Mouse (Mus musculus) kidney, adult 2 months (tissue): Measurements from ENCODE around the gene Tmem221. TPM values are rescaled to one million over a fixed set of nuclear protein-coding genes. Genes with fewer than 3 reads are reported as not detected.

Experiments
- DNase-seq: peaks from one replicate; pipeline ENCODE4 v3.0.0; 2021
- H3K27ac ChIP-seq: fragments of 200-500 bp; 2 replicates; pipeline ENCODE4 v1.5.1; 2012; ENCODE audit warnings: low read depth, low read length, control low read depth, inconsistent platforms; ENCODE audit not compliant: insufficient read depth
- H3K27me3 ChIP-seq: fragments of 200-500 bp; replicated peaks from 2 replicates; pipeline ENCODE4 v1.6.1; 2012; ENCODE audit warnings: mild to moderate bottlenecking, moderate library complexity, low read length, inconsistent platforms; ENCODE audit not compliant: control insufficient read depth, insufficient read depth
- H3K36me3 ChIP-seq: fragments of 200-500 bp; 2 replicates; pipeline ENCODE4 v1.6.1; 2012; ENCODE audit warnings: mild to moderate bottlenecking, moderate library complexity, low read length, inconsistent platforms; ENCODE audit not compliant: control insufficient read depth, insufficient read depth
- H3K4me1 ChIP-seq: fragments of 200-500 bp; 2 replicates; pipeline ENCODE4 v1.6.1; 2011; ENCODE audit warnings: low read length; ENCODE audit not compliant: control insufficient read depth, insufficient read depth
- H3K4me3 ChIP-seq: fragments of 200-500 bp; 2 replicates; pipeline ENCODE4 v1.5.1; 2011; ENCODE audit warnings: mild to moderate bottlenecking, low read depth, low read length, control low read depth; ENCODE audit not compliant: insufficient read depth
- CTCF ChIP-seq: fragments of 200-500 bp; conservative IDR thresholded peaks from 2 replicates; pipeline ENCODE4 v1.5.1; 2011; ENCODE audit warnings: low read depth, mild to moderate bottlenecking, control low read depth, low read length, moderate library complexity, mixed read lengths; ENCODE audit not compliant: insufficient read depth, insufficient read length
- POLR2A ChIP-seq: fragments of 200-500 bp; IDR thresholded peaks from one replicate; pipeline ENCODE4 v1.6.1; 2011; ENCODE audit warnings: low read depth, low read length, control low read depth
- WGBS: fragments of 180-500 bp; shearing (Covaris S2); methylation state at CpG from one replicate; pipeline ENCODE4 v1.1.7; 2018; 5-methylcytosine and 5-hydroxymethylcytosine counted together
- polyA plus RNA-seq: library from polyadenylated mRNA; depleted of rRNA; stranded (reverse); fragments of >200 nt; gene quantifications from 2 replicates; pipeline ENCODE4 v1.2.3, GENCODE M21; 2012

The Tmem221 gene
- polyA plus RNA-seq, 1 experiment = 7.8 TPM

- Histone ChIP-seq H3K36me3 (no peaks in the 10 kb centered on the region), H3K27me3 (no peaks in the 10 kb centered on the region), H3K4me3 (peak within 1 kb of the TSS; percentile 68), H3K27ac (peak within 1 kb of the TSS; percentile 96), H3K4me1 (peaks cover 10% of the 10 kb centered on the region; the same call in 1 of the 2 replicates)
- under 1% methylated on average over 71 of the region's 71 CpGs for WGBS
- TF ChIP-seq POLR2A = peak; percentile 74
- no peak for TF ChIP-seq CTCF
- DNase-seq = peak; percentile 98
These were observed 33.1 kb upstream of the Tmem221 start, which contains the start of gene Pgls for GRCm38 (mm10) chr8:71591471-71592373. Pgls (plus strand) TSS chr8:71592176.

GRCm38 (mm10) chr8:71591017-71591416 lies 32.3 kb upstream of the Tmem221 start:
- 23% methylated on average over 5 of the region's 5 CpGs for WGBS
- Histone ChIP-seq H3K4me1 (peaks cover 6% of the 10 kb centered on the region; the same call in 1 of the 2 replicates), H3K36me3 (no peaks in the 10 kb centered on the region)

GRCm38 (mm10) chr8:71588762-71589161 lies 30.1 kb upstream of the Tmem221 start:
- DNase-seq = no peak
- no peaks in the 10 kb centered on the region; the same call in 1 of the 2 replicates for H3K36me3 ChIP-seq
- peaks cover 6% of the 10 kb centered on the region; the same call in 1 of the 2 replicates for H3K4me1 ChIP-seq
- no peak overlapping the region for H3K4me3 ChIP-seq
- no peak overlapping the region for H3K27ac ChIP-seq
- no peaks in the 10 kb centered on the region for H3K27me3 ChIP-seq
- TF ChIP-seq CTCF (no peak), POLR2A (no peak)
- 78% methylated on average over 3 of the region's 3 CpGs for WGBS

More at GRCm38 (mm10) chr8:71591017-71591416, 32.3 kb upstream of the Tmem221 start:
- no peak overlapping the region for H3K27ac ChIP-seq
- peak overlapping the region; percentile 68 for H3K4me3 ChIP-seq
- TF ChIP-seq CTCF = no peak
- TF ChIP-seq POLR2A = no peak
- H3K27me3 ChIP-seq = no peaks in the 10 kb centered on the region
- DNase-seq = no peak

- no peak overlapping the region for H3K27ac ChIP-seq
- TF ChIP-seq POLR2A (no peak), CTCF (peak; percentile 69)
- no peaks in the 10 kb centered on the region for H3K27me3 ChIP-seq
- DNase-seq = peak; percentile 63
- H3K36me3 ChIP-seq = no peaks in the 10 kb centered on the region; the same call in 1 of the 2 replicates
- H3K4me3 ChIP-seq = no peak overlapping the region
- peaks cover 2% of the 10 kb centered on the region; the same call in 1 of the 2 replicates for H3K4me1 ChIP-seq
- 73% methylated on average over 2 of the region's 2 CpGs for WGBS
These were observed 28.2 kb upstream of the Tmem221 start for GRCm38 (mm10) chr8:71586891-71587290.

GRCm38 (mm10) chr8:71580201-71580600 lies 21.5 kb upstream of the Tmem221 start:
- TF ChIP-seq POLR2A (no peak), CTCF (no peak)
- H3K27me3 ChIP-seq = no peaks in the 10 kb centered on the region
- DNase-seq = no peak
- no peaks in the 10 kb centered on the region for H3K4me1 ChIP-seq
- no peak overlapping the region for H3K27ac ChIP-seq
- WGBS = 85% methylated on average over 7 of the region's 9 CpGs
- H3K36me3 ChIP-seq = no peaks in the 10 kb centered on the region; the same call in 1 of the 2 replicates
- no peak overlapping the region for H3K4me3 ChIP-seq

GRCm38 (mm10) chr8:71579476-71579875 lies 20.8 kb upstream of the Tmem221 start:
- DNase-seq = no peak
- no peaks in the 10 kb centered on the region for H3K27me3 ChIP-seq
- no peak overlapping the region for H3K4me3 ChIP-seq
- no peaks in the 10 kb centered on the region for H3K36me3 ChIP-seq
- H3K4me1 ChIP-seq = no peaks in the 10 kb centered on the region
- no peak overlapping the region for H3K27ac ChIP-seq
- no peak for TF ChIP-seq CTCF
- no peak for TF ChIP-seq POLR2A
- 85% methylated on average over 14 of the region's 14 CpGs for WGBS

GRCm38 (mm10) chr8:71579009-71579408 lies 20.3 kb upstream of the Tmem221 start:
- no peak for DNase-seq
- Histone ChIP-seq H3K4me3 (no peak overlapping the region), H3K36me3 (no peaks in the 10 kb centered on the region), H3K27ac (no peak overlapping the region), H3K27me3 (no peaks in the 10 kb centered on the region), H3K4me1 (no peaks in the 10 kb centered on the region)
- 53% methylated on average over 1 of the region's 1 CpGs for WGBS
- no peak for TF ChIP-seq POLR2A
